Mouse (Mus musculus) limb, embryonic 13.5 days (tissue): ENCODE data around the gene Iqcf1. TPM values are rescaled to one million over a fixed set of nuclear protein-coding genes. Genes with fewer than 3 reads are reported as not detected.

ENCODE experiments used
- ATAC-seq: fragments of 200-750 bp; cut with Nextera tagmentation; 2 replicates; pipeline ENCODE4 v1.8.0; 2017; ENCODE audit warnings: low read depth, moderate number of reproducible peaks, moderate TSS enrichment; ENCODE audit not compliant: low FRiP score
- H3K27ac ChIP-seq: fragments of 300-500 bp; sonication (generic); 2 replicates; pipeline ENCODE4 v1.5.1; 2015; ENCODE audit warnings: inconsistent platforms, mild to moderate bottlenecking, moderate library complexity
- H3K27me3 ChIP-seq: fragments of 300-500 bp; sonication (generic); 2 replicates; pipeline ENCODE4 v1.6.1; 2015; ENCODE audit warnings: mild to moderate bottlenecking, inconsistent platforms
- H3K36me3 ChIP-seq: fragments of 300-500 bp; sonication (generic); 2 replicates; pipeline ENCODE4 v1.6.1; 2015; ENCODE audit warnings: inconsistent platforms, mild to moderate bottlenecking, moderate library complexity
- H3K4me1 ChIP-seq: fragments of 300-500 bp; sonication (generic); 2 replicates; pipeline ENCODE4 v1.6.1; 2015; ENCODE audit warnings: inconsistent platforms
- H3K4me2 ChIP-seq: fragments of 300-500 bp; sonication (generic); replicated peaks from 2 replicates; pipeline ENCODE4 v1.6.1; 2015; ENCODE audit warnings: inconsistent platforms, mild to moderate bottlenecking, moderate library complexity
- H3K4me3 ChIP-seq: fragments of 300-500 bp; sonication (generic); 2 replicates; pipeline ENCODE4 v1.5.1; 2015; ENCODE audit warnings: moderate library complexity, mild to moderate bottlenecking, inconsistent platforms
- H3K9ac ChIP-seq: fragments of 300-500 bp; sonication (generic); 2 replicates; pipeline ENCODE4 v1.6.1; 2015; ENCODE audit warnings: mild to moderate bottlenecking, inconsistent platforms
- H3K9me3 ChIP-seq: fragments of 300-500 bp; sonication (generic); 2 replicates; pipeline ENCODE4 v1.6.1; 2016; ENCODE audit warnings: inconsistent platforms
- WGBS: fragments of 180-500 bp; shearing (Covaris S2); methylation state at CpG from one replicate; pipeline ENCODE4 v1.1.7; 2015; 5-methylcytosine and 5-hydroxymethylcytosine counted together
- polyA plus RNA-seq: library from polyadenylated mRNA; unstranded; fragments of >200 nt; fragmentation: Nextera tagmentation; extraction: Ambion mirVana; gene quantifications from 2 replicates; pipeline ENCODE4 v1.2.1, GENCODE M21; 2015

Iqcf1 gene
- polyA plus RNA-seq, 1 experiment from 2014 or later = not detected

DNA sequence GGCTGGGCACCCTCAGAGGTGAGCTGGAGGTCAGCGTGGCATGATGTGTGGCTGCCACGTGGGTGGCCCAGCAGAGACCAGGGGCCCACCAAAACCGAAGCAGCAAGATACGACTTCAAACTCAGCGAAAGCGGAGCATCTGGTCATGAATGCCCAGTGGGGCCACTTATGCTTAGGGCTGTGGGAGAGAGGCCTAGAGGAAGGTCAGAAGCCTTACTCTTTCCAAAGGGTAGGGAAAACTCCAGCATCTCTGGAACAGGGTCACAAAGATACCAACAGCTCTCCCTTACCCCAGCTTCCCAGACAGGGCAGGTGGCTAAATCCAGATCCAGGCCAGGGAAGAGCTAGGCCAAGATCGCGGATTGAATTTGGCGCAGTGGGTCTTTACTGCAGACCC lies 42.6 kb upstream of the Iqcf1 start:
- Histone ChIP-seq H3K27me3 (no peaks in the 10 kb centered on the region), H3K9ac (peak overlapping the region; percentile 84), H3K4me2 (peak overlapping the region; percentile 87), H3K4me3 (peak overlapping the region; percentile 71), H3K9me3 (no peaks in the 10 kb centered on the region), H3K4me1 (peaks cover 63% of the 10 kb centered on the region), H3K36me3 (peaks cover 46% of the 10 kb centered on the region), H3K27ac (peak overlapping the region; percentile 92)
- no peak for ATAC-seq
- 48% methylated on average over 9 of the region's 9 CpGs for WGBS

DNA sequence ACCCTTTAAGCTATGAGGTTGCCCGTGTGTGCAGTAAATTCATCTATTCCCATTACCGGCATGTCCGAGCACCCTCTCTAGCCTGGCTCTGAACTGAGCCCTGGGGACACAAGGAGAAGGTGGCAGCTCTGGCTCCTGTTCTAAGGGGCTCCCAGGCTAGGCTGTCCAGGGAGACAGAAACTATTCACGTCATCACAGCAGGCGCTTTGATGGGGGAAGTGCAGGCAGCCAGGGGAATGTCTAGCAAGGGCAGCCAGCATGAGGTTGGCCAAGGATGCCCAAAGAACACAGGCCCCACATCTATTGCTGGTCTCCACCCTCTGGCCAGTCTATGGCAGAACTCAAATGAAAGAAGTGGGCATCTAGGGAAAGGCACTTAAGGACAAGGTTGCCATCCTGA lies 41.8 kb upstream of the Iqcf1 start:
- WGBS = 74% methylated on average over 5 of the region's 5 CpGs
- Histone ChIP-seq H3K4me1 (peaks cover 56% of the 10 kb centered on the region), H3K9me3 (no peaks in the 10 kb centered on the region), H3K9ac (peak overlapping the region; percentile 25; the same call in 1 of the 2 replicates), H3K4me3 (no peak overlapping the region), H3K27me3 (no peaks in the 10 kb centered on the region), H3K27ac (peak overlapping the region; percentile 92; the same call in 1 of the 2 replicates), H3K36me3 (peaks cover 52% of the 10 kb centered on the region), H3K4me2 (peak overlapping the region; percentile 87; the same call in 1 of the 2 replicates)
- ATAC-seq = no peak

DNA sequence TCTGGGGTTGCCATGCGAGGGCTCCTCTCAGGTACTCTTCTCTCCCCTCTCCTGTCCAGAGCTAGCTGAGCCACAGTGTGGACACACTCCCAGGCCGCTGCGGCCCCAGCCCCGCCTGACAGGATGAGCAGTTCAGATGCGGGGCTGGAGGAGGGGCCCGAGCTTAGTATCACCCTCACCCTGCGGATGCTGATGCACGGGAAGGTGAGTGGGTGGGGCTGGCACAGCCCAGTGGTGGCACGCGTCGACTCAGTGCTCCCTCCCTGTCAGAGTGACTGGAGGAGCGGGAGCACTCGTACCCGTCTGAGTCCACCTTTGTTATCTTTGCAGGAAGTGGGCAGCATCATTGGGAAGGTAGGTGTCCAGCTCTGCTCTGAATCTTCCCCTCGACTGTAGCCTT lies 39.8 kb upstream of the Iqcf1 start:
- Histone ChIP-seq H3K36me3 (peaks cover 66% of the 10 kb centered on the region), H3K27me3 (peaks cover 7% of the 10 kb centered on the region; the same call in 1 of the 2 replicates), H3K9me3 (no peaks in the 10 kb centered on the region), H3K27ac (no peak overlapping the region), H3K9ac (peak overlapping the region; percentile 8; the same call in 1 of the 2 replicates), H3K4me2 (no peak overlapping the region), H3K4me1 (peaks cover 53% of the 10 kb centered on the region), H3K4me3 (no peak overlapping the region)
- ATAC-seq = no peak
- 83% methylated on average over 15 of the region's 15 CpGs for WGBS

DNA sequence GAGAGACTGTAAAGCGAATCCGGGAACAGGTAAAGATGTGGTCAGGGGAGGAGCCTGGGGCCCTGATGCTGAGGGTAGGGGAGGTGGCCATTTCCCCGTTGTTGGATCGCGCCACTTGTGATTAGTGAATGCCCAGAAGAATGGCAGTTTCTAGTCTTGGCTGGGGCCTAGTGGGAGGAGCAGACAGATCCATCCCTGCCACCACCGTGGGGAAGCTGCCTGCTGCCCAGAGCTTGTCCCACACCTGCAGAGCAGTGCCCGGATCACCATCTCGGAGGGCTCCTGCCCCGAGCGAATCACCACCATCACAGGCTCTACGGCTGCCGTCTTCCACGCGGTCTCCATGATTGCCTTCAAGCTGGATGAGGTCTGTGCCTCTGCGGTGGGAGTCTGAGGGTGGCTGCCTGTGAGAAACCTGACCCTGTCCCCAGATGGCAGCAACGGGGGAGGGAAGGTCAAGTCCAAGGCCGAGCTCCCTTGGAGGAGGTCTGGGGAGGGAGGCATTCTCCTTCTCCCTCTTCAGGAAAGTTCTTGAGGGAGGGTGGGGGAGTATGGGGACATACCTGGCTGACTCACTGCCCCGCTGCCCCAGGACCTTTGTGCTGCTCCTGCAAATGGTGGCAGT lies 39.3 kb upstream of the Iqcf1 start:
- peaks cover 8% of the 10 kb centered on the region; the same call in 1 of the 2 replicates for H3K27me3 ChIP-seq
- H3K4me3 ChIP-seq = no peak overlapping the region
- peaks cover 49% of the 10 kb centered on the region for H3K4me1 ChIP-seq
- H3K9ac ChIP-seq = no peak overlapping the region
- no peak overlapping the region for H3K4me2 ChIP-seq
- no peaks in the 10 kb centered on the region for H3K9me3 ChIP-seq
- WGBS = 70% methylated on average over 18 of the region's 18 CpGs
- ATAC-seq = no peak
- H3K36me3 ChIP-seq = peaks cover 66% of the 10 kb centered on the region
- H3K27ac ChIP-seq = no peak overlapping the region

DNA sequence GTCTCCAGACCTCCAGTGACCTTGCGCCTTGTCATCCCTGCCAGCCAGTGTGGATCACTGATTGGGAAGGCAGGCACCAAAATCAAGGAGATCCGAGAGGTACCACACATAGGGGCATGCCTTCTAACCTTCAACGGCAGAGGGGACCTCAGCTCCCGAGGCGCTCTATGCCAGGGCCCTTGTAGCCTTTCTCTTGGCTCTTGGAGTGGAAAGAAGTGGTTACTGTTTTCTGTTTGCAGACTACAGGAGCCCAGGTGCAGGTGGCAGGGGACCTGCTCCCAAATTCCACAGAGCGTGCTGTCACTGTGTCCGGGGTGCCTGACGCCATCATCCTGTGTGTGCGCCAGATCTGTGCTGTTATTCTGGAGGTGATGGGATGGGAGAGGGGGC lies 38.7 kb upstream of the Iqcf1 start:
- no peak overlapping the region for H3K9ac ChIP-seq
- peaks cover 49% of the 10 kb centered on the region for H3K4me1 ChIP-seq
- H3K4me3 ChIP-seq = no peak overlapping the region
- H3K36me3 ChIP-seq = peaks cover 66% of the 10 kb centered on the region
- ATAC-seq = no peak
- H3K4me2 ChIP-seq = no peak overlapping the region
- H3K27me3 ChIP-seq = peaks cover 12% of the 10 kb centered on the region; the same call in 1 of the 2 replicates
- 92% methylated on average over 9 of the region's 9 CpGs for WGBS
- H3K27ac ChIP-seq = no peak overlapping the region
- no peaks in the 10 kb centered on the region for H3K9me3 ChIP-seq

DNA sequence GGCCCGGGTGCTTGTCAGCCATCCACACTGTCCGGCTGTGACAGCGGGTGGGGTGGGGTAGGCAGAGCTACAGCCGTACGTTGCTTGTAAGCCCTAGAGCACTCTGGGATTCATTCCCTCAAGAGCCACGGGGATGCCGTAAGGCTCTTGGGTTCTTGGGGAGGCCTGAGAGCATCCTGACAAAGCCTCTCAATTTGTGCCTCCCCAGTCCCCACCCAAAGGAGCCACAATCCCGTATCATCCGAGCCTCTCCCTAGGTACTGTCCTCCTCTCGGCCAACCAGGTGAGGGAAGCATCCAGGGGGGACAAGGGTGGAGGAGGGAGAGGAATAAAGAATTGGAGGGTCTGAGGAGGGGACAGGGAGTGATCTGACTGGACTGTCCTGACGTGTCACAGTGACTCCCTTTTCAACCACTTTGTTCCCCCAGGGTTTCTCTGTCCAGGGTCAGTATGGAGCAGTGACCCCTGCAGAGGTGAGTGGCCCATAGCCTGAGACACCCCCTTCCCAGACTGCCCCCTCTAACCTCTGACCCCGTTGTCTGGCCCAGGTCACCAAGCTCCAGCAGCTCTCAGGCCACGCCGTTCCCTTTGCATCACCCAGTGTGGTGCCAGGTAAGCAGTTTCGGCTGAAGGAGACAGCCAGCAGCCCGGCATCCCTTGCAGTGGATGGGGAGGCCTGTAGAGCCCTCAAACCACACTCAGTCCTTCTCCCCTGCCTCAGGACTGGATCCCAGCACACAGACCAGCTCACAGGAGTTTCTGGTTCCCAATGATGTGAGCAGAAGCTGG lies 37.9 kb upstream of the Iqcf1 start:
- no peak overlapping the region for H3K4me2 ChIP-seq
- WGBS = 87% methylated on average over 16 of the region's 16 CpGs

DNA sequence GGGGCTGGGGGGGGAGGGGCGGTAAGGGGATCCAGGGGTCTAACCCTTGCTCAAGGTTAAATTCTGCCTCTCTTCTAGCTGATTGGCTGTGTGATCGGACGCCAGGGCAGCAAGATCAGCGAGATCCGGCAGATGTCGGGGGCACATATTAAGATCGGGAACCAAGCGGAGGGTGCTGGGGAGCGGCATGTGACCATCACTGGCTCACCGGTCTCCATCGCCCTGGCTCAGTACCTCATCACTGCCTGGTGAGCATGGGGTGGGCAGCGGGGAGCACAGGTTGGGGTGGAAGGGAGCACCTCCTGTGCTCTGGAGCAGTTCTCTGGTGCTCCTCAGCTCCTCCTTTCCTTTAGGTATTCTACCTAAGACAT lies 37.4 kb upstream of the Iqcf1 start:
- 92% methylated on average over 12 of the region's 12 CpGs for WGBS
- Histone ChIP-seq H3K9ac (no peak overlapping the region), H3K27ac (no peak overlapping the region), H3K27me3 (peaks cover 12% of the 10 kb centered on the region; the same call in 1 of the 2 replicates), H3K4me3 (no peak overlapping the region), H3K4me2 (no peak overlapping the region), H3K4me1 (peaks cover 35% of the 10 kb centered on the region), H3K36me3 (peaks cover 57% of the 10 kb centered on the region), H3K9me3 (no peaks in the 10 kb centered on the region)
- ATAC-seq = no peak

More for the DNA sequence above, 37.9 kb upstream of the Iqcf1 start:
- H3K27ac ChIP-seq = no peak overlapping the region
- no peak for ATAC-seq
- H3K9me3 ChIP-seq = no peaks in the 10 kb centered on the region
- peaks cover 63% of the 10 kb centered on the region for H3K36me3 ChIP-seq
- peaks cover 41% of the 10 kb centered on the region for H3K4me1 ChIP-seq
- H3K9ac ChIP-seq = no peak overlapping the region
- H3K27me3 ChIP-seq = peaks cover 12% of the 10 kb centered on the region; the same call in 1 of the 2 replicates
- H3K4me3 ChIP-seq = no peak overlapping the region

DNA sequence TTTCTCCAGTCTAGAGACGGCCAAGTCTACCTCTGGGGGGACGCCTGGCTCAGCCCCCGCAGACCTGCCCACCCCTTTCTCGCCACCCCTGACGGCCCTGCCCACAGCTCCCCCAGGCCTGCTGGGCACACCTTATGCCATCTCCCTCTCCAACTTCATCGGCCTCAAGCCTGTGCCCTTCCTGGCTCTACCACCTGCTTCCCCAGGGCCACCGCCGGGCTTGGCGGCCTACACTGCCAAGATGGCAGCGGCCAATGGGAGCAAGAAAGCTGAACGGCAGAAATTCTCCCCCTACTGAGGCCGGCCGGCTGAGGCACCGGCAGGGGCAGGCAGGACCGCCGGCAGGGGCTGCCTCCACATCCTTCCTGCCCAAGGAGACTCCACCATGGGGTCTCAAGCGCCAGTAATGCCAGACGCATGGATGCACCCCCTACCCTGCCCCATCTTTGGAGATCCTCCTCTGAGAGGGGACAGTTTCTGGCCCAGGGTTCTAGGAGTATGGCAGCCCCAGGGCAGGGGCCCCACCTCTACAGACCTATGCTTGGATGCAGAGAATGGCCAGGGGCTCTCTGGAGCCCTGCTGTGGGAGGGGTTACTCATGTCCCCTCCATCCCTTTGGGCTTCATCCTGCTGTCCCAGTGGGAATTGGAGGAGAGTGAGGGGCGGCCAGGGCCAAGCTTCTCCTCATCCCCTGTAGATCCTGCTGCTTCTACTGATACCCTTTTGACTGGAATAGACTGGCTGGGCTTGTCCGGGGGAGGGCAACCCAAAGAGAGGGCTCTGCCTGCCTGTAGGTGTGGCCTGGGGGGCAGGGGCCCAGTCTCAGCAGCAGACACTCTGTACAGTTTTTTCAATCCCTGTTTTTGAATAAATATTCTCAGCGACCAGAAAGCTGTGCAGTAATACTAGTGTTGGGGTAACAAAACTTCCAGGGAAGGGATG lies 36.4 kb upstream of the Iqcf1 start:
- 88% methylated on average over 21 of the region's 21 CpGs for WGBS
- Histone ChIP-seq H3K27me3 (peaks cover 12% of the 10 kb centered on the region; the same call in 1 of the 2 replicates), H3K27ac (no peak overlapping the region), H3K9me3 (no peaks in the 10 kb centered on the region), H3K4me3 (no peak overlapping the region), H3K9ac (no peak overlapping the region), H3K36me3 (peaks cover 49% of the 10 kb centered on the region), H3K4me2 (no peak overlapping the region), H3K4me1 (peaks cover 25% of the 10 kb centered on the region)
- ATAC-seq = no peak

DNA sequence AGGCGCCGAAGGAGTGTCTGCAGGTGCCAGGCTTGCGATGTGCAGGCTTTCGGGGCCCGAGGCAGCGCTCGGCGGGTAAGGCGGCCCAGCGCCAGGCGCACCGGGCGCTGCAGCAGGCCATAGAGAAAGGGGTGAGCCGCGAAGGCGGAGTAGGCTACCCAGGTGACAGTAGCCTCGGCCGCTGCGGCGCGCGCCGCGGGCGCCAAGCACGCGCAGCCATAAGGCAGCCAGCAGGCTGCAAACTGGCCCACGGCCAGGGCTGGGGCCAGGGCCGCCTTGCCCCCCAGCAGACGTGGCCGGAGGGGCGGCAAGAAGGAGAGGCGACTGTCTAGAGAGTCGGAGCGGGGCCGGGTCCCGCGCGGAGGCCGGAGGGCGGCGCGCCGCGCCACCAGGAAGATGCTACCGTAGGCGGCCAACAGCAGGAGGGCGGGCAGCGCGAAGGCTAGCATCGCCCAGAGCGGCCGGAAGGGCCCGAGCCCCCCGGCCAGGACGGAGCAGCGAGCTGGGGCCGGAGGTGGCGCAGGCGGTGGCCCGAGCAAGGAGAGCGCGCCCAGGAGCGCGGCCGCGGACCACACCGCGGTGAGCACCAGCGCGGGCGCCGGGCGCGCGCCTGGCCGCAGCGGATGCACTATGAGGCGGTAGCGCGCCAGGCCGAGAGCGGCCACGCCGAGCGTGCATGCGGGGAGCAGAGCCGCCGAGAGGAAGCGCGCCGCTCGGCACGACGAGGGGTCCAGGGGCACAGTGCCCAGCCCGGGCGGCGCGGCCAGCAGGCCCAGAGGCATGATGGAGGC lies 34.8 kb upstream of the Iqcf1 start:
- H3K27ac ChIP-seq = peak overlapping the region; percentile 48; the same call in 1 of the 2 replicates
- WGBS = 1% methylated on average over 94 of the region's 99 CpGs
- H3K4me1 ChIP-seq = peaks cover 17% of the 10 kb centered on the region
- H3K9ac ChIP-seq = peak overlapping the region; percentile 82
- H3K27me3 ChIP-seq = peaks cover 12% of the 10 kb centered on the region; the same call in 1 of the 2 replicates
- peak overlapping the region; percentile 65 for H3K4me3 ChIP-seq
- H3K4me2 ChIP-seq = peak overlapping the region; percentile 98
- no peaks in the 10 kb centered on the region for H3K9me3 ChIP-seq
- peak; percentile 70 for ATAC-seq
- H3K36me3 ChIP-seq = peaks cover 42% of the 10 kb centered on the region

DNA sequence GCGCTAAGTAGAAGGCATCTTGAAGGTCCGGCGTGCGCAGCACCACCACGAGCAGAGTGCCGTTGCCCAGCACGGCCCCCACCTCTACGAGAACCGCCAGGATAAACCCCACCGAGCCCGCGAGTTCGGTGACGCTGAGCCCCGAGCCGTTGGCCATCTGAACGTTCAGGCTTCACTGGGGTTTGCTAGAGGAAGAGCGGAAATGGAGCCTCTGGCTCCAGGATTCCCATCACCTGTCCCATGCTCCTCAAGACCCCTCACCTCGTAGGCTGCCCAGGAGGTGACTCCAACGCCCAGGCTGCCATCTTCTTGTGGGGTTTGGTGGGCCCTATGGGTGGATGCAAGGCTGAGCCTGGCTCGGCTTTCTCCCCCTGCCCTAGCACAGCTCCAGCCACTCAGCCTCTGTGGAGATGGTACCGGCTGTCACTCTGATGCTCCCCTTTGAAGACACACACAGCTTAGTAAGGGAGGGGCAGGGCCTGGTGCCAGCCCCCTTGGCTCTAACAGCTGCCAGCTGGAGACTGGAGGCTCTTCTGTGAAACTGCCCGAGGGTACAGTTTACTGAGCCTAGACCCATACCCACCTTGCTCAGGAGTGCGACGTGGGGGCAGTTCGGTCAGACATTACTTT lies 34.1 kb upstream of the Iqcf1 start, which contains the start of gene Gpr62:
Gene Gpr62, minus strand, starts transcription at position 368 of the 630 bp plus-strand sequence.
- H3K4me2 ChIP-seq = peak within 1 kb of the TSS; percentile 98
- no peaks in the 10 kb centered on the region for H3K9me3 ChIP-seq
- peak within 1 kb of the TSS; percentile 82 for H3K9ac ChIP-seq
- peaks cover 12% of the 10 kb centered on the region; the same call in 1 of the 2 replicates for H3K27me3 ChIP-seq
- peak within 1 kb of the TSS; percentile 65 for H3K4me3 ChIP-seq
- peaks cover 34% of the 10 kb centered on the region for H3K36me3 ChIP-seq
- 28% methylated on average over 26 of the region's 26 CpGs for WGBS
- H3K27ac ChIP-seq = peak within 1 kb of the TSS; percentile 48; the same call in 1 of the 2 replicates
- H3K4me1 ChIP-seq = peaks cover 14% of the 10 kb centered on the region
- ATAC-seq = peak; percentile 17; the same call in 1 of the 2 replicates
